ENCODE assay signal across 10 mouse cellular contexts in the genomic region with DNA sequence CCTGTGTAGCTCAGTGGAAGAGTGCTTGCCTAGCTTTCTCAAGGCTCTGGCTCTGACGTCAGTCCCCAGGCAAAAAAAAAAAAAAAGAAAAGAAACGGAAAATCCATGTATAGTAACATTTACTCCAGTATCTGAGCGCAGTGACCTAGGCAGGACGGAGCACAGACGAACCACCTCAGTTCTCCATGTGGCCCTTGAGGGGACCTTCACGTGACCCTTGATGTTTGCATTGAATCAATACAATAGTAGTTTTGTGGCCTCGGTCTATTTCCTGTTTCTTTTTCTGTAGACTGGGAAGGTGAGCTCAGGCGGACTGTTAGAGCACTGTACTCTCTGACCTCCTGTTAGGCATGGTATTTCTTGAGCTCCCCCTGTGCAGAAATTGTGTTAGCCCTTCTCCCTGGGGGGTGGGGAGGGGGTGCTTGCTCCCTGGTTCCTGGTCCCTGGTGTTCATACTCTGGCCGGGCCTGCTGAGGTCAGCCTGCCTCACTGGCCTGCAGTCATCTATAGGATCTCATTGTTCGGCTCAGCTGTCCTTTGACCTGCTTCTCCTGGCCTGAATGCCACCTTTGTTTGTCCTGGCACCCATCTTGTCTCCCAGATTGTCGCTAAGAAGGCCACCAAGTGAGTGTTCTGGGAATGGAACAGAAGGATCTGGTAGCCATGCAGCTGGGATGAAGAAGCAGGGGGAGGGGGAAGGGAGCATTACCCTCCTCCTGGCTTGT. TPM values are rescaled to one million over a fixed set of nuclear protein-coding genes. Genes with fewer than 3 reads are reported as not detected.
DNase-seq lines count a peak whose midpoint lies in the region; ATAC-seq lines count a peak whose summit lies in the region.
"Had no signal": no experiment of that assay in that cellular context is flagged by ENCODE, and none has a peak within 500 bp of the region (broad histone marks: within the 10 kb centered on the region; RNA-seq: fewer than 3 reads in every experiment).

No protein-coding gene starts in this region.

- H3K4me1 ChIP-seq in heart, embryonic 14.5 days (ENCODE audit: control insufficient read depth in 2 of 2, insufficient read depth in 2 of 2, low read length in 2 of 2), result 0 out of 4 replicates have a peak, but pooled peaks cover 0 to 2% of the 10 kb centered on the region in 2 experiments
- no peaks in the 10 kb centered on the region for H3K4me1 ChIP-seq in intestine, embryonic 15.5 days (replicated peaks)

- no peak overlapping the region for H3K27ac ChIP-seq in heart, embryonic 14.5 days (replicated peaks in 1 of 2; ENCODE audit: control insufficient read depth in 1 of 2, insufficient read depth in 1 of 2, low read depth in 2 of 2, low read length in 2 of 2)
- no peak overlapping the region for H3K27ac ChIP-seq in intestine, embryonic 15.5 days
- H3K27ac ChIP-seq: forebrain, embryonic 15.5 days; kidney, postnatal 0 days had no signal

- no peak overlapping the region for H3K4me3 ChIP-seq in heart, embryonic 14.5 days (ENCODE audit: control insufficient read depth in 1 of 2, insufficient read depth in 1 of 2, low read depth in 1 of 2, low read length in 2 of 2)
- no peak overlapping the region for H3K4me3 ChIP-seq in intestine, embryonic 15.5 days (replicated peaks)
- H3K4me3 ChIP-seq: forebrain, embryonic 15.5 days had no signal

- ATAC-seq in heart, embryonic 14.5 days (ENCODE audit: insufficient number of reproducible peaks, insufficient read depth, low FRiP score, low read depth), result no peak
- ATAC-seq in intestine, embryonic 15.5 days, result peak; percentile 61
- ATAC-seq: forebrain, embryonic 15.5 days had no signal

- no peaks in the 10 kb centered on the region for H3K36me3 ChIP-seq in heart, embryonic 14.5 days (ENCODE audit: control insufficient read depth, insufficient read depth, low read length)
- H3K36me3 ChIP-seq in intestine, embryonic 15.5 days, result no peaks in the 10 kb centered on the region

- 0 out of 2 replicates have a peak overlapping the region, but pooled peaks have one; percentile 11 for H3K4me2 ChIP-seq in heart, embryonic 14.5 days (ENCODE audit: low read length)
- no peak overlapping the region for H3K4me2 ChIP-seq in intestine, embryonic 15.5 days (replicated peaks)
- H3K4me2 ChIP-seq: forebrain, embryonic 15.5 days had no signal

- H3K27me3 ChIP-seq in heart, embryonic 14.5 days (ENCODE audit: control insufficient read depth, insufficient read depth, low read length), result no peaks in the 10 kb centered on the region
- no peaks in the 10 kb centered on the region for H3K27me3 ChIP-seq in intestine, embryonic 15.5 days (replicated peaks)
- H3K27me3 ChIP-seq: forebrain, embryonic 15.5 days had no signal

- intact Hi-C loops in heart, postnatal 10 days (cut with DNase I), result loop anchor here (5.0 to 10.0 kb wide), 2 partner anchors 699 to 896 kb away; no protein-coding TSS in a partner anchor

- 75% methylated on average over 11 of the region's 11 CpGs for WGBS in heart, embryonic 14.5 days
- WGBS in intestine, embryonic 15.5 days, result 59% methylated on average over 11 of the region's 11 CpGs

- no peak overlapping the region for H3K9ac ChIP-seq in heart, embryonic 14.5 days (ENCODE audit: low read length)
- H3K9ac ChIP-seq in intestine, embryonic 15.5 days, result no peak overlapping the region
- H3K9ac ChIP-seq: forebrain, embryonic 15.5 days had no signal

- DNase-seq in heart, postnatal 10 days, result no peak
- peak; percentile 10 for DNase-seq in thymus, postnatal 0 days (ENCODE audit: low spot score)
- no peak for DNase-seq in thymus, postnatal 10 days (ENCODE audit: low spot score in 2 of 2)
- DNase-seq in yolk sac, embryonic 10.5 days (ENCODE audit: low spot score), result peak; percentile 4
- no peak for DNase-seq in cerebellum, postnatal 4 days (ENCODE audit: low spot score in 2 of 2)
- DNase-seq in kidney, adult 18-20 months, result no peak

- no peaks in the 10 kb centered on the region for H3K9me3 ChIP-seq in heart, embryonic 14.5 days (ENCODE audit: control insufficient read depth, low read length)
- H3K9me3 ChIP-seq in intestine, embryonic 15.5 days, result no peaks in the 10 kb centered on the region
- H3K9me3 ChIP-seq: forebrain, embryonic 15.5 days had no signal

RNA-seq across cellular contexts. Expression of a gene that starts 48.1 kb away (rescaled TPM):
- 12.9 and 13.8 TPM in 2 replicates for polyA plus RNA-seq in heart, embryonic 14.5 days (2014; fragmentation: Nextera tagmentation; extraction: Ambion mirVana)
- total RNA-seq in heart, postnatal 10 days (2021), result 10 to 100 TPM; 22.7 to 25.6 TPM
- 15.4 and 16.3 TPM in 2 replicates for polyA plus RNA-seq in thymus, postnatal 0 days (2015; fragmentation: Nextera tagmentation; extraction: Ambion mirVana)
- polyA plus RNA-seq in intestine, embryonic 15.5 days (2015; fragmentation: Nextera tagmentation; extraction: Ambion mirVana), result 15.3 and 17.7 TPM in 2 replicates

Comparison
In these comparisons a context has a peak if more than half of its experiments do, and no peak if none do; other contexts are left out.
1. DNase-seq: peak in thymus, postnatal 0 days (single experiment) and yolk sac, embryonic 10.5 days (single experiment); none in heart, postnatal 10 days (0 of 2), thymus, postnatal 10 days (0 of 2), cerebellum, postnatal 4 days (0 of 2) and kidney, adult 18-20 months (single experiment).